Mouse (Mus musculus) cerebellum, postnatal 14 days (tissue): ENCODE results near the gene Kbtbd13.

ENCODE experiments used
- DNase-seq, 2 experiments: peaks; one replicate each; pipeline ENCODE4 v3.0.0; 2021; ENCODE audit warnings: mixed read lengths in 2 of 2

The Kbtbd13 gene

GRCm38 (mm10) chr9:65391613-65391964, at the start of gene Kbtbd13:
Kbtbd13 (minus strand) TSS chr9:65391652.
- DNase-seq: no peak

GRCm38 (mm10) chr9:65435671-65436301, 44.3 kb upstream of the Kbtbd13 start, which contains the start of gene Mtfmt:
Mtfmt (plus strand) TSS chr9:65435782.
- peak; percentile 95 to 96 for DNase-seq

- no peak for DNase-seq
These were observed 43.8 kb upstream of the Kbtbd13 start for GRCm38 (mm10) chr9:65435211-65435610.

- DNase-seq: peak; percentile 28 to 66
These were observed 42.7 kb upstream of the Kbtbd13 start for GRCm38 (mm10) chr9:65434140-65434539.

- peak; percentile 93 to 94 for DNase-seq
These were observed 40.8 kb upstream of the Kbtbd13 start for GRCm38 (mm10) chr9:65432236-65432635.

- no peak for DNase-seq
These were observed 39.5 kb upstream of the Kbtbd13 start for GRCm38 (mm10) chr9:65430921-65431320.

GRCm38 (mm10) chr9:65430401-65430800, 38.9 kb upstream of the Kbtbd13 start:
- DNase-seq: no peak

GRCm38 (mm10) chr9:65428003-65428402, 36.6 kb upstream of the Kbtbd13 start:
- DNase-seq: no peak

GRCm38 (mm10) chr9:65427511-65427910, 36.1 kb upstream of the Kbtbd13 start:
- no peak for DNase-seq

- DNase-seq: no peak
These were observed 32.9 kb upstream of the Kbtbd13 start for GRCm38 (mm10) chr9:65424393-65424792.

- no peak for DNase-seq
These were observed 31.5 kb upstream of the Kbtbd13 start, which contains the start of gene Slc51b for GRCm38 (mm10) chr9:65422760-65423501. Slc51b (minus strand) TSS chr9:65422955.

- DNase-seq: no peak
These were observed 28.2 kb upstream of the Kbtbd13 start for GRCm38 (mm10) chr9:65419633-65420032.

- DNase-seq: no peak
These were observed 26.3 kb upstream of the Kbtbd13 start for GRCm38 (mm10) chr9:65417738-65418137.

- DNase-seq: no peak
These were observed 19.9 kb upstream of the Kbtbd13 start for GRCm38 (mm10) chr9:65411326-65411725.

- DNase-seq: no peak
These were observed 18.9 kb upstream of the Kbtbd13 start for GRCm38 (mm10) chr9:65410378-65410777.

- DNase-seq: peak; percentile 22 to 26
These were observed 17.4 kb upstream of the Kbtbd13 start for GRCm38 (mm10) chr9:65408871-65409295.

GRCm38 (mm10) chr9:65407861-65408260, 16.4 kb upstream of the Kbtbd13 start:
- DNase-seq: no peak

GRCm38 (mm10) chr9:65407327-65407726, 15.9 kb upstream of the Kbtbd13 start:
- no peak for DNase-seq

- no peak for DNase-seq
These were observed 13.7 kb upstream of the Kbtbd13 start for GRCm38 (mm10) chr9:65405184-65405449.

- peak; percentile 85 for DNase-seq
These were observed 13.1 kb upstream of the Kbtbd13 start for GRCm38 (mm10) chr9:65404331-65405183.

GRCm38 (mm10) chr9:65399934-65400333, 8.5 kb upstream of the Kbtbd13 start:
- no peak for DNase-seq

GRCm38 (mm10) chr9:65398279-65398678, 6.8 kb upstream of the Kbtbd13 start, which contains the start of gene Rasl12:
Rasl12 (plus strand) TSS chr9:65398506.
- DNase-seq: peak; percentile 79 to 82

GRCm38 (mm10) chr9:65394360-65394759, 2.9 kb upstream of the Kbtbd13 start:
- no peak for DNase-seq
